Mouse (Mus musculus): ENCODE data around the gene Map4k2.

DNA sequence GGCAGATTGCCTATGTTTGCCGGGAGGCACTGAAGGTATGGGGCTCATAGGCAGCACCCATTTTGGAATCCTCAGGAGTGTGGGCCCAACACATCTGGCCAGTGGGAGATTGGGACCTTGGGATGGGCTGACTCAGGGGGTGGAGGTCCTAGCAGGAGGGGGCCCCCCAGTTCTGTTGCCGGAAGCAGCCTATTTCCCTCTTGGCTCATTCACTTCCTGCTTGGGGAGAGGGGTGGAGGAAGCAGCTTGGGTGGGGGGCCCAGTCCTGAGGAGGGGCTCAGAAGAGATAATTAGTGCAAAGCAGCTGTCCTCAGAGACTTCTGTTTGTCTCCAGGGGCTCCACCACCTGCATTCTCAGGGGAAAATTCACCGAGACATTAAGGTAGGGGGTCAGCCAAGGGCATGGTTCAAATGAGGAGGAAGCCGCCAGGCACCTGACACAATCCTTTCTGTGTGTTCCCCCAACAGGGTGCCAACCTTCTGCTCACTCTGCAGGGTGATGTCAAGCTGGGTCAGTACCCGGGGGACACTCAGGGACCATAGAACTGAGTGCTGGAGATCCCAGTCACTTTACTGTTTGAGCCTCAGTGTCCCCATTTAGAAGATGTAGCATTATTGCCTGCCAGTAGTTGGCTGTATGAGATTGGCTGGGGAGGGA lies 1.5 kb downstream of the Map4k2 start:
- TF ChIP-seq CTCF (IDR thresholded peaks at IDR 0.05; ENCODE audit: borderline replicate concordance, control insufficient read depth, extremely low read depth, insufficient read depth, low read length, poor library complexity) (no peak), POLR2A (IDR thresholded peaks at IDR 0.05; ENCODE audit: control insufficient read depth, extremely low read depth, insufficient read depth, low read length, poor library complexity) (peak; percentile 25; the same call in 1 of the 2 replicates)

Data from thymus, adult 2 months (tissue).